Mouse (Mus musculus) stomach, postnatal 0 days (tissue): Measurements from ENCODE around the gene Gm12830.

Experiments
- CTCF ChIP-seq: IDR thresholded peaks from 2 replicates; pipeline ENCODE4 v1.5.1; 2016; ENCODE audit warnings: antibody characterized with exemption, low read depth, mild to moderate bottlenecking, moderate library complexity
- EP300 ChIP-seq: optimal IDR thresholded peaks from 2 replicates; pipeline ENCODE3; 2016; ENCODE audit warnings: antibody characterized with exemption

GRCm38 (mm10) chr4:114773316-114773715 is 48.2 kb upstream of the Gm12830 start:
- TF ChIP-seq CTCF, result no peak
- no peak for TF ChIP-seq EP300
